ENCODE assay signal across 8 mouse cellular contexts in genomic region chr6:121183414-121184173, GRCm38 (mm10). TPM values are rescaled to one million over a fixed set of nuclear protein-coding genes. Genes with fewer than 3 reads are reported as not detected.
A peak's percentile ranks its signal among the peaks of the same experiment; 100 is the strongest.
DNase-seq lines count a peak whose midpoint lies in the region; ATAC-seq and TF ChIP-seq lines count a peak whose summit lies in the region.

Pex26 (plus strand) TSS chr6:121183667.

- peak within 1 kb of the TSS; percentile 72 for H3K9ac ChIP-seq in ES-E14 (ENCODE audit: insufficient read depth, low read depth, low read length, poor library complexity, severe bottlenecking)
- peak within 1 kb of the TSS; percentile 76 for H3K9ac ChIP-seq in forebrain, embryonic 16.5 days (replicated peaks; ENCODE audit: low read depth, low read length)
- peak within 1 kb of the TSS; percentile 58 for H3K9ac ChIP-seq in lung, embryonic 14.5 days

- H3K27ac ChIP-seq in ES-E14 (ENCODE audit: insufficient read depth, low read depth, low read length, poor library complexity, severe bottlenecking) = 0 out of 2 replicates have a peak within 1 kb of the TSS, but pooled peaks have one; percentile 5
- peak within 1 kb of the TSS; percentile 91 for H3K27ac ChIP-seq in forebrain, embryonic 16.5 days (ENCODE audit: low read length)
- H3K27ac ChIP-seq in layer of hippocampus, adult 2 months = peak within 1 kb of the TSS; percentile 97
- H3K27ac ChIP-seq in lung, embryonic 14.5 days (ENCODE audit: low read depth) = peak within 1 kb of the TSS; percentile 83
- H3K27ac ChIP-seq in olfactory bulb, adult 2 months (ENCODE audit: insufficient read depth, low read depth, low read length) = peak within 1 kb of the TSS; percentile 91
- H3K27ac ChIP-seq in thymus, adult 2 months (ENCODE audit: control insufficient read depth, insufficient read depth, low read length) = peak within 1 kb of the TSS; percentile 57

- peak within 1 kb of the TSS; percentile 87 for H3K4me2 ChIP-seq in forebrain, embryonic 16.5 days (ENCODE audit: low read length)
- peak within 1 kb of the TSS; percentile 97 for H3K4me2 ChIP-seq in lung, embryonic 14.5 days

- in situ Hi-C loops in ES-E14 (cut with MboI; ENCODE audit: low sequenced_read_pairs in 2 of 2, unreplicated experiment in 2 of 2) = no loop called here

- peaks cover 1 to 2% of the 10 kb centered on the region in 2 experiments; a peak in 3 of 4 replicates for H3K4me1 ChIP-seq in ES-E14 (ENCODE audit: control insufficient read depth in 2 of 2, insufficient read depth in 2 of 2, low read length in 2 of 2, poor library complexity in 1 of 2)
- H3K4me1 ChIP-seq in forebrain, embryonic 16.5 days (replicated peaks; ENCODE audit: control insufficient read depth, insufficient read depth, low read length) = peaks cover 25% of the 10 kb centered on the region
- H3K4me1 ChIP-seq in lung, embryonic 14.5 days (ENCODE audit: insufficient read depth) = no peaks in the 10 kb centered on the region
- H3K4me1 ChIP-seq in olfactory bulb, adult 2 months (ENCODE audit: control insufficient read depth, insufficient read depth, low read length) = peaks cover 22% of the 10 kb centered on the region
- H3K4me1 ChIP-seq in thymus, adult 2 months (replicated peaks; ENCODE audit: control insufficient read depth, insufficient read depth, low read length) = peaks cover 14% of the 10 kb centered on the region

- peak; percentile 87 for DNase-seq in ES-E14 (ENCODE audit: low read depth, low spot score)
- DNase-seq in cerebellum, adult 11-12 months = peak; percentile 92
- DNase-seq in heart, postnatal 36 days = peak; percentile 90 to 92
- peak; percentile 93 for DNase-seq in layer of hippocampus, adult 2 months (ENCODE audit: low spot score in 2 of 2)
- DNase-seq in lung, embryonic 14.5 days = peak; percentile 96
- DNase-seq in thymus, adult 2 months = peak; percentile 95

- peak; percentile 61 for TF ChIP-seq POLR2A in olfactory bulb, adult 2 months (IDR thresholded peaks at IDR 0.05; ENCODE audit: insufficient read depth, low read depth, low read length)
- peak; percentile 71 for TF ChIP-seq POLR2A in thymus, adult 2 months (IDR thresholded peaks at IDR 0.05; ENCODE audit: control insufficient read depth, extremely low read depth, insufficient read depth, low read length, poor library complexity)

- peak within 1 kb of the TSS; percentile 74 to 91 for H3K4me3 ChIP-seq in ES-E14 (ENCODE audit: insufficient read depth in 1 of 2, low read depth in 1 of 2, low read length in 2 of 2, poor library complexity in 1 of 2, severe bottlenecking in 1 of 2)
- H3K4me3 ChIP-seq in forebrain, embryonic 16.5 days (replicated peaks; ENCODE audit: low read length) = peak within 1 kb of the TSS; percentile 88
- H3K4me3 ChIP-seq in layer of hippocampus, adult 2 months = peak within 1 kb of the TSS; percentile 98
- H3K4me3 ChIP-seq in lung, embryonic 14.5 days (ENCODE audit: low read depth, low read length) = peak within 1 kb of the TSS; percentile 65
- H3K4me3 ChIP-seq in olfactory bulb, adult 2 months (ENCODE audit: insufficient read depth, low read depth, low read length) = peak within 1 kb of the TSS; percentile 75
- H3K4me3 ChIP-seq in thymus, adult 2 months (ENCODE audit: control insufficient read depth, insufficient read depth, low read length) = peak within 1 kb of the TSS; percentile 80

- no peaks in the 10 kb centered on the region for H3K27me3 ChIP-seq in forebrain, embryonic 16.5 days (replicated peaks; ENCODE audit: control insufficient read depth, insufficient read depth, low read length)
- no peaks in the 10 kb centered on the region for H3K27me3 ChIP-seq in lung, embryonic 14.5 days (ENCODE audit: insufficient read depth, low read length)
- H3K27me3 ChIP-seq in thymus, adult 2 months (ENCODE audit: control insufficient read depth, insufficient read depth, low read length) = no peaks in the 10 kb centered on the region

- intact Hi-C loops in heart, postnatal 36 days (cut with DNase I) = loop anchor here (2.0 to 10.0 kb wide), 3 partner anchors 64 to 351 kb away; partner anchors contain the start of gene Usp18

- H3K36me3 ChIP-seq in ES-E14 (ENCODE audit: control insufficient read depth, insufficient read depth, low read length, poor library complexity, severe bottlenecking) = peaks cover 2% of the 10 kb centered on the region; the same call in 1 of the 2 replicates
- H3K36me3 ChIP-seq in forebrain, embryonic 16.5 days (ENCODE audit: control insufficient read depth, insufficient read depth) = peaks cover 5% of the 10 kb centered on the region; the same call in 1 of the 2 replicates
- peaks cover 22% of the 10 kb centered on the region; the same call in 1 of the 2 replicates for H3K36me3 ChIP-seq in lung, embryonic 14.5 days (ENCODE audit: insufficient read depth)
- H3K36me3 ChIP-seq in thymus, adult 2 months (ENCODE audit: control insufficient read depth, insufficient read depth, low read length) = no peaks in the 10 kb centered on the region; the same call in 1 of the 2 replicates

- H3K9me3 ChIP-seq in ES-E14 (ENCODE audit: control insufficient read depth, insufficient read depth, low read depth, low read length) = no peaks in the 10 kb centered on the region
- no peaks in the 10 kb centered on the region for H3K9me3 ChIP-seq in forebrain, embryonic 16.5 days (ENCODE audit: control insufficient read depth, low read length)
- no peaks in the 10 kb centered on the region for H3K9me3 ChIP-seq in lung, embryonic 14.5 days (ENCODE audit: low read depth, low read length)

- no peak for TF ChIP-seq CTCF in layer of hippocampus, adult 2 months (conservative IDR thresholded peaks at IDR 0.05)
- no peak for TF ChIP-seq CTCF in lung, embryonic 14.5 days (IDR thresholded peaks at IDR 0.05; ENCODE audit: low read depth)
- no peak for TF ChIP-seq CTCF in olfactory bulb, adult 2 months (IDR thresholded peaks at IDR 0.05; ENCODE audit: insufficient read depth, low read depth, low read length)
- 0 out of 2 replicates have a peak, but pooled peaks have one; percentile 41 for TF ChIP-seq CTCF in thymus, adult 2 months (IDR thresholded peaks at IDR 0.05; ENCODE audit: borderline replicate concordance, control insufficient read depth, extremely low read depth, insufficient read depth, low read length, poor library complexity)

- ATAC-seq in forebrain, embryonic 16.5 days = peak; percentile 93
- peak; percentile 85 for ATAC-seq in lung, embryonic 14.5 days (ENCODE audit: insufficient read depth)

- WGBS in forebrain, embryonic 16.5 days = under 1% methylated on average over 32 of the region's 32 CpGs
- 1% methylated on average over 32 of the region's 32 CpGs for WGBS in lung, embryonic 14.5 days
- WGBS in olfactory bulb, adult 2 months = 1% methylated on average over 32 of the region's 32 CpGs
- WGBS in thymus, adult 2 months = 3% methylated on average over 32 of the region's 32 CpGs

TF ChIP-seq in ES-E14, 5 proteins besides CTCF, POLR2A, EP300 and RAD21:
- TF ChIP-seq ZC3H11A (IDR thresholded peaks at IDR 0.05; ENCODE audit: borderline replicate concordance, low read depth, low read length) = no peak
- peak; percentile 96 for TF ChIP-seq HCFC1 (IDR thresholded peaks at IDR 0.05; ENCODE audit: borderline replicate concordance, insufficient read depth, low read length)

RNA-seq across cellular contexts. Expression of gene Pex26, which starts in this region (rescaled TPM):
- total RNA-seq in ES-E14 (2012; rRNA removed) = 6.6 and 7.6 TPM in 2 replicates
- polyA plus RNA-seq in forebrain, embryonic 16.5 days (2015; fragmentation: Nextera tagmentation; extraction: Ambion mirVana) = 15.9 and 16.1 TPM in 2 replicates
- 1 to 10 TPM; 5.5 to 6.3 TPM for total RNA-seq in heart, postnatal 36 days (2021)
- total RNA-seq in layer of hippocampus, adult 2 months (2021) = 10 to 100 TPM in 1 of 2 experiments, 1 to 10 TPM in 1; 9.7 to 11.5 TPM
- 7.6 and 8.1 TPM in 2 replicates for polyA plus RNA-seq in lung, embryonic 14.5 days (2014; fragmentation: Nextera tagmentation; extraction: Ambion mirVana)
- polyA plus RNA-seq in olfactory bulb, adult 2 months (2012; ENCODE audit: insufficient read depth, insufficient read length, low replicate concordance, missing spikeins) = not detected in 2 replicates
- polyA plus RNA-seq in thymus, adult 2 months (2012; rRNA removed) = 29.3 and 31.7 TPM in 2 replicates

Comparison
In these comparisons a context has a peak if more than half of its experiments do, and no peak if none do; other contexts are left out.
1. Peak in every context shown above with its lines: DNase-seq, ATAC-seq, H3K4me3 ChIP-seq and H3K27ac ChIP-seq.
2. H3K27ac ChIP-seq: peak in every context shown above with its lines; median percentile 97 in layer of hippocampus, adult 2 months; 91 in forebrain, embryonic 16.5 days; 91 in olfactory bulb, adult 2 months; 83 in lung, embryonic 14.5 days; 57 in thymus, adult 2 months; 5 in ES-E14.